Mouse (Mus musculus): ENCODE results near the gene Ncapg2. TPM values are rescaled to one million over a fixed set of nuclear protein-coding genes. Genes with fewer than 3 reads are reported as not detected.

Ncapg2 gene
- polyA plus RNA-seq, 1 experiment = 5.3 TPM

DNA sequence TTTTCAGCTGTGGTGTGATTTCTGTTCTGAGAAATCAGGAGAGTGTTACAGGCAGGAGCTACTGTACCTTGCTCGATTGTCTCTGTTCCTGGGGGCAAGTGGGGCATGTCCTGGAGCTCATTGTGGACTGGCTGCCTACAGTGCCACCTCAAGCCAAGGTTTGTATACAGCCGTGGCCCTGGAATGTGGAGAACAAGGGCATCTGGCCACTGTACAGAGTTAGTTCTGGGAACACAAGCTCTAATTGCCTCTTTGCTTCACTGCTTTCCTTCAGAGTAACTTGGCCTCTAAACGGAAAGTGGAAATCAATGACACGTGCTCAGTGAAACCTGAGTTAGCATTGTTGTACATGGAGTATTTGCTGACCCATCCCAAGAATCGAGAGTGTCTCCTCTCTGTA is 33.4 kb downstream of the Ncapg2 start:
- DNase-seq (ENCODE audit: extremely low spot score in 1 of 2, low spot score in 1 of 2) = no peak

- no peak for DNase-seq (ENCODE audit: extremely low spot score in 1 of 2, low spot score in 1 of 2)
Measured at GRCm38 (mm10) chr12:116442184-116442583, 37.0 kb downstream of the Ncapg2 start.

DNA sequence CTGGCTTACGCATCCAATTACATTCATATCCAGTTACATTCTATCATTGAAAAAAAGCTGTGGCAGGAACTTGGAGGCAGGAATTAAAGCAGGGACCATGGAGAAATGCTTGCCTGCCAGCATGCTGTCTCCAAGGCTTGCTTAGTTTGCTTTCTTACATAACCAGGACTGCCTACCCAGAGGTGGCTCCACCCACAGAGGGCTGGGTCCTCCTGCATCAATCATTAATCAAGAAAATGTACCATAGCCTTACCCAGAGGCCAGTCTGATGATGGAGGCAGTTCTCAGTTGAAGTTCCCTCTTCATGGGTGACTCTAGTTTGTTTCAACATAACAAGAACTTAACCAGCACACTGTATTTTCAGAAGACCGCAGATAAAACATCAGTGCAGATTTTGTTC is 44.3 kb downstream of the Ncapg2 start:
- DNase-seq (ENCODE audit: extremely low spot score in 1 of 2, low spot score in 1 of 2) = no peak

- DNase-seq (ENCODE audit: extremely low spot score in 1 of 2, low spot score in 1 of 2) = no peak
Measured at GRCm38 (mm10) chr12:116460379-116461065, 55.3 kb downstream of the Ncapg2 start.

GRCm38 (mm10) chr12:116467030-116467429 is 61.8 kb downstream of the Ncapg2 start:
- DNase-seq (ENCODE audit: extremely low spot score in 1 of 2, low spot score in 1 of 2) = no peak

DNA sequence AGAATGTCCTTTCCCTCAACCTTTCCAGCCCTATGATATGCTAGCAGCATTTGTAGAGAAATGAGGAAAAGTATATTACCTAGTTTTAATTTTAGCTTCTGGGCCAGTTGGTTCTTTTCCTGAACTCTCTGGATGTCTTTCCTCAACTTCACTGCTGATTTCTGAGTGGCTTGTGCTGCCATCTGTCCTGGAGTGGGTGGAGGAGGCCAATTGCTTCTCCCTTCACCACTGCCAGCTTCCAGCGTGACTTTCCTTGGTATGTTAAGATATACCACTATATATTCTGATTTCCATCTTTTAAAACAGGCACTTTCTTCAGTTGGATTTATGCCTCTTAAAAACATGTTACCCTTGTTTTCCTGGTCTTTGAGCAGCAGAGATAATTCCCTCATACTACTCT is 63.1 kb downstream of the Ncapg2 start:
- DNase-seq (ENCODE audit: extremely low spot score in 1 of 2, low spot score in 1 of 2) = peak in 1 of 2 experiments; percentile 52

GRCm38 (mm10) chr12:116469096-116469495 is 63.9 kb downstream of the Ncapg2 start:
- no peak for DNase-seq (ENCODE audit: extremely low spot score in 1 of 2, low spot score in 1 of 2)

- DNase-seq (ENCODE audit: extremely low spot score in 1 of 2, low spot score in 1 of 2) = no peak
Measured at GRCm38 (mm10) chr12:116473264-116473663, 68.1 kb downstream of the Ncapg2 start.

DNA sequence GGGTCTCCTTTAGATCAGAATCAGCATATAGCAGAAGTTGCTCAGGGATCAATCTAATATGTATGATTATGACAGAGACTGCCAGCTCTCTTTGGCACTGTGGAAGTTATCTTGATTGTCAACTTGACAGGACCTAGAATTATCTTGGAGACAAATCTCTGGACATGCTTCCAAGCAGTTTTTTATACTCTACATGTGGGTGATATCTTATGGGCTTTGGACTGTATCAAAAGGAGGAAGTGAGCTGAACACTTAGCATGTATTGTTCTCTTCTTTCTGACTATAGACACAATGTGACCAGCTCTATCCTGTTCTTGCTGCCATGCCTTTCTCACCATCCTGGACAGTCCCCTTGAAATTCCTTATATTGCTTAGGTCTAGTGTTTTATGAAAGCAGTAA is 68.6 kb downstream of the Ncapg2 start:
- no peak for DNase-seq (ENCODE audit: extremely low spot score in 1 of 2, low spot score in 1 of 2)

DNA sequence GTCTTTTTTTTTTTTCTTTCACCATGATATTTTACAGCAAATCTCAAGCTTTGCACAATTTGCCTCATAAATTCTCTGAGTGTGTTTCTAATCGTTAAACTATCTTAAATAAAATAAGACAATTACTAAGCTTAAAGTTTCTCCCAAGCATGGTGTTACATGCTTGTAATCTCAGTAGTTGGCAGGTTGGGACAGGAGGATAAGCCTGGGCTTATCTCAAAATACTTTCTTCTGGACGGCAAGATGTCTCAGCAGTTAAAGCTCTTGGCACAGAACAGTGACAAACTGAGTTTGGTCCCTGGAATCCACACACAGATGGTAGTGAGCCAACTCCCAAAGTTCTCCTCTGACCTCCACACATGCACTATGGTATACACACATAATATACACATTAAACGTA is 69.5 kb downstream of the Ncapg2 start:
- no peak for DNase-seq (ENCODE audit: extremely low spot score in 1 of 2, low spot score in 1 of 2)

- DNase-seq (ENCODE audit: extremely low spot score in 1 of 2, low spot score in 1 of 2) = no peak
Measured at GRCm38 (mm10) chr12:116478771-116479170, 73.6 kb downstream of the Ncapg2 start.

GRCm38 (mm10) chr12:116481921-116482320 is 76.7 kb downstream of the Ncapg2 start:
- DNase-seq (ENCODE audit: extremely low spot score in 1 of 2, low spot score in 1 of 2) = no peak

GRCm38 (mm10) chr12:116483581-116483980 is 78.4 kb downstream of the Ncapg2 start:
- DNase-seq (ENCODE audit: extremely low spot score in 1 of 2, low spot score in 1 of 2) = no peak

DNA sequence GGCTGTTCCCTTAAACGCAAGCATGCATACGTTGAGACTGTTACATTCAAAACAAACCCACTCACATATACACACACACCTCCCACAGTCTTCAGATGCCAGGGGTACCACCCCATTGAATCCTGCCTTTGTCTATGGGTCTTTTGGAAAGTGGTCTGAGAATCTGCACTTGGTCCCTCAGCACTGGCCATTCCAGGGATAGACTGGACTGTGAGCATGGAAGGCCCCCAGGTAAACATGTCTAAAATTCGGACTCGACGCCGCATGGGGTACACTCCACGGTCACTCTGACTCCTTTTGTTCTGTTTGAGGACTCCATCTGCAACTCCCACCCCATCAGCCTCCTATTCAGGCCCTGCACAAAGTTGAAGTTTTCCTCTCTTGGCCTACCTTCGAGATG is 79.8 kb downstream of the Ncapg2 start:
- no peak for DNase-seq (ENCODE audit: extremely low spot score in 1 of 2, low spot score in 1 of 2)

DNA sequence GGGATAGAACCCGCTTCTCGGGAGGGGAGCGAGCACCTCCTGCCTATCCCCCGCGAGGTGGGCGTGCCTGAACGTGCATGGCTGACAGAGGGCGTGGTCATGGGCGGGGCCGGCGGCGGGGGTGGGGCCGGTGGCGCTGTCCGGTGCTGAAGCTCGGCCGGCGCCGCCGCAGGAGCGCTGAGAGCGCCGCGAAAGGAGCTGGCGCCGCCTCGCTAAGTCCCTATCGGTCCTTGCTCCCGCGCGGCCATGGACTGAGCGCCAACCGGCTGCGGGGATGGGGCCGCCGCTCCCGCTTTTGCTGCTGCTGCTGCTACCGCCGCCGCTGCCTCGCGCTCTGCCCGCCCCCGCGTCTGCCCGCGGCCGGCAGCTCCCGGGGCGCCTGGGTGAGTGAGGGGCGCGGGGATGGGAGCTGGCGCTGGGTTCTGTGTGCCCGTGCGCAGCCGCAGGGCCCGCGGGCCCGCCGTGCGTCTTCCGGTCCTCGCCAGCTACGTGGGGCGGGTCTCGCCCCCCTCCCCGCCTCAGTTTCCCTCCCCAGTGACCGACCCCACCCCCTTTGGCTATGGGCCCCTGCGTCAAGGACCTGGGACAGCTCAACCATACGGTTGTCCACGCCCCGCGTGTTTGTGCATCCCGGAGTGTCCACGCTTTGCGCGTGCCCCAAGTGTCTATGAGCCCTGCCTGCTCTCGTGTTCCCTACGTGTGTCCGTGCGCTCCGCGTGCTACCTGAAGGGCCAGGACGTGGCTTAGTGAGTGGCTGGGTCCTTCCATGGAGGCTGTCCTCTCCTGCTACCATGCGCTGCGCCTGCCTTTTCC is 80.6 kb downstream of the Ncapg2 start, which contains the start of gene Ptprn2:
Gene Ptprn2, plus strand, starts transcription at position 130 of the 813 bp plus-strand sequence.
- DNase-seq (ENCODE audit: extremely low spot score in 1 of 2, low spot score in 1 of 2) = peak; percentile 47 to 75

DNA sequence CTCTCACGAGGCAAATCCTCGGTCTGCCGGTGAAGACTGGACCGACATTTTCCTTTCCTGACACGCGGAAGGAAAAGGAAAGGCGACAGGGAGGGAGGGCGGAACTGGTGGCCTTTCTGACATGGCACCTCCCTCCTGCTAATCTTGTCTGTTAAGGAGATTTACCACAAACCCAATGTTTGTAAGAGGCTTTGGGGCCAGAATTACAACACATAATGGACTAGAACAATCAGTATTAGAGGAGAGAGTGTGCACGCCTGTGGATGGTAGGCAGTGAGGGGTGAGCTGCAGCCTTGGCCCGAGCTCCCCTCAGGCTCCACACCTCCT is 81.2 kb downstream of the Ncapg2 start:
- no peak for DNase-seq (ENCODE audit: extremely low spot score in 1 of 2, low spot score in 1 of 2)

DNA sequence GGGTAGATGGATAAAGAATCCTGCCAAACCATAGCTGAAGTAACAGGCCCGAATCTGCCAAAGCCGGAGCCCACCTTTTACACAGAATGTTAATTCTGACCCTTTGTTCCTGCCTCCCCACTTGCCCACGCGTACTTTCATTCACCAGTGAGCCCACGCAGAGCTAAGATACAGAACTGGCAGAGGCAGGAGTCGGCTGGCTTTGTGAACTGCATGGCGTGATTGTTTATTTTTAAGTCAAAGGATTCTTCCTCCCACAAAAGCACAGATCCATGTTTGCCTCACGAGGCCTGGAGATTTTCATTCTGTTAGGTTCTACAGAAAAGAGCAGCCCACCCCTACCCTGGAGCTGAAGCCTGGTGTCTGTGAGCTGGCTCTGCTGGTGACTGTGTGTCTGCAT is 83.6 kb downstream of the Ncapg2 start:
- DNase-seq (ENCODE audit: extremely low spot score in 1 of 2, low spot score in 1 of 2) = peak; percentile 44 to 77

- DNase-seq (ENCODE audit: extremely low spot score in 1 of 2, low spot score in 1 of 2) = no peak
Measured at GRCm38 (mm10) chr12:116490575-116491356, 85.6 kb downstream of the Ncapg2 start.

GRCm38 (mm10) chr12:116498666-116499065 is 93.5 kb downstream of the Ncapg2 start:
- DNase-seq (ENCODE audit: extremely low spot score in 1 of 2, low spot score in 1 of 2) = no peak

- DNase-seq (ENCODE audit: extremely low spot score in 1 of 2, low spot score in 1 of 2) = no peak
Measured at GRCm38 (mm10) chr12:116500652-116501051, 95.5 kb downstream of the Ncapg2 start.

- DNase-seq (ENCODE audit: extremely low spot score in 1 of 2, low spot score in 1 of 2) = no peak
Measured at GRCm38 (mm10) chr12:116512482-116512881, 107.3 kb downstream of the Ncapg2 start.

Data from frontal cortex, adult 2 months (tissue).